Mouse (Mus musculus) 3134 (cell line): ENCODE results near the gene Tanc1.
A peak's percentile ranks its signal among the peaks of the same experiment; 100 is the strongest.

Source experiments
- DNase-seq: peaks from one replicate; pipeline ENCODE4 v3.0.0-alpha.2; 2011; ENCODE audit warnings: low spot score; ENCODE audit not compliant: insufficient read length; ENCODE audit errors: extremely low read depth

Tanc1 gene

GRCm38 (mm10) chr2:59712484-59712883 lies 100.6 kb downstream of the Tanc1 start:
- DNase-seq: no peak

GRCm38 (mm10) chr2:59713626-59714556 lies 102.0 kb downstream of the Tanc1 start:
- DNase-seq: no peak

- DNase-seq: no peak
Measured at GRCm38 (mm10) chr2:59714992-59715391, 103.2 kb downstream of the Tanc1 start.

- DNase-seq: no peak
Measured at GRCm38 (mm10) chr2:59716461-59716860, 104.6 kb downstream of the Tanc1 start.

GRCm38 (mm10) chr2:59717746-59718294 lies 106.0 kb downstream of the Tanc1 start:
- DNase-seq: no peak

- no peak for DNase-seq
Measured at GRCm38 (mm10) chr2:59718601-59719416, 107.0 kb downstream of the Tanc1 start.

- DNase-seq: no peak
Measured at GRCm38 (mm10) chr2:59719831-59720230, 108.0 kb downstream of the Tanc1 start.

GRCm38 (mm10) chr2:59721119-59721518 lies 109.3 kb downstream of the Tanc1 start:
- DNase-seq: no peak

- DNase-seq: no peak
Measured at GRCm38 (mm10) chr2:59721758-59722157, 109.9 kb downstream of the Tanc1 start.

- DNase-seq: no peak
Measured at GRCm38 (mm10) chr2:59723311-59723710, 111.5 kb downstream of the Tanc1 start.

GRCm38 (mm10) chr2:59725518-59726185 lies 113.8 kb downstream of the Tanc1 start:
- no peak for DNase-seq

- no peak for DNase-seq
Measured at GRCm38 (mm10) chr2:59731831-59732230, 120.0 kb downstream of the Tanc1 start.

GRCm38 (mm10) chr2:59733410-59733809 lies 121.6 kb downstream of the Tanc1 start:
- DNase-seq: no peak

GRCm38 (mm10) chr2:59736401-59736898 lies 124.6 kb downstream of the Tanc1 start:
- no peak for DNase-seq

GRCm38 (mm10) chr2:59737368-59737767 lies 125.5 kb downstream of the Tanc1 start:
- DNase-seq: no peak

- DNase-seq: peak; percentile 10
Measured at GRCm38 (mm10) chr2:59738356-59738755, 126.5 kb downstream of the Tanc1 start.

- no peak for DNase-seq
Measured at GRCm38 (mm10) chr2:59739036-59739435, 127.2 kb downstream of the Tanc1 start.

- no peak for DNase-seq
Measured at GRCm38 (mm10) chr2:59742500-59743116, 130.8 kb downstream of the Tanc1 start.

GRCm38 (mm10) chr2:59745428-59745827 lies 133.6 kb downstream of the Tanc1 start:
- no peak for DNase-seq

GRCm38 (mm10) chr2:59746070-59746469 lies 134.2 kb downstream of the Tanc1 start:
- DNase-seq: peak; percentile 45
